Mouse (Mus musculus) embryonic facial prominence, embryonic 12.5 days (tissue): ENCODE measurements around the gene Kxd1. TPM values are rescaled to one million over a fixed set of nuclear protein-coding genes. Genes with fewer than 3 reads are reported as not detected.

ENCODE experiments used
- ATAC-seq: fragments of 200-750 bp; cut with Nextera tagmentation; 2 replicates; pipeline ENCODE4 v1.8.0; 2017; ENCODE audit not compliant: insufficient number of reproducible peaks, insufficient read depth, low FRiP score, low TSS enrichment
- H3K27ac ChIP-seq: fragments of 300-500 bp; sonication (generic); 2 replicates; pipeline ENCODE4 v1.5.1; 2016; ENCODE audit warnings: mild to moderate bottlenecking
- H3K27me3 ChIP-seq: fragments of 300-500 bp; sonication (generic); 2 replicates; pipeline ENCODE4 v1.6.1; 2016; ENCODE audit warnings: mild to moderate bottlenecking, moderate library complexity
- H3K36me3 ChIP-seq: fragments of 300-500 bp; sonication (generic); 2 replicates; pipeline ENCODE4 v1.6.1; 2016; ENCODE audit warnings: mild to moderate bottlenecking
- H3K4me1 ChIP-seq: fragments of 300-500 bp; sonication (generic); 2 replicates; pipeline ENCODE4 v1.6.1; 2016
- H3K4me2 ChIP-seq: fragments of 300-500 bp; sonication (generic); replicated peaks from 2 replicates; pipeline ENCODE4 v1.6.1; 2016; ENCODE audit warnings: mild to moderate bottlenecking, moderate library complexity
- H3K4me3 ChIP-seq: fragments of 300-500 bp; sonication (generic); 2 replicates; pipeline ENCODE4 v1.5.1; 2016; ENCODE audit warnings: mild to moderate bottlenecking
- H3K9ac ChIP-seq: fragments of 300-500 bp; sonication (generic); 2 replicates; pipeline ENCODE4 v1.6.1; 2016; ENCODE audit warnings: mild to moderate bottlenecking, moderate library complexity
- H3K9me3 ChIP-seq: fragments of 300-500 bp; sonication (generic); 2 replicates; pipeline ENCODE4 v1.6.1; 2016; ENCODE audit warnings: mild to moderate bottlenecking, moderate library complexity
- WGBS: fragments of 180-500 bp; shearing (Covaris S2); methylation state at CpG from one replicate; pipeline ENCODE4 v1.1.7; 2016; 5-methylcytosine and 5-hydroxymethylcytosine counted together
- polyA plus RNA-seq: library from polyadenylated mRNA; unstranded; fragments of >200 nt; fragmentation: Nextera tagmentation; extraction: Ambion mirVana; gene quantifications from 2 replicates; pipeline ENCODE4 v1.2.1, GENCODE M21; 2016

Gene Kxd1
- polyA plus RNA-seq, 1 experiment from 2014 or later, result 54.7 TPM

DNA sequence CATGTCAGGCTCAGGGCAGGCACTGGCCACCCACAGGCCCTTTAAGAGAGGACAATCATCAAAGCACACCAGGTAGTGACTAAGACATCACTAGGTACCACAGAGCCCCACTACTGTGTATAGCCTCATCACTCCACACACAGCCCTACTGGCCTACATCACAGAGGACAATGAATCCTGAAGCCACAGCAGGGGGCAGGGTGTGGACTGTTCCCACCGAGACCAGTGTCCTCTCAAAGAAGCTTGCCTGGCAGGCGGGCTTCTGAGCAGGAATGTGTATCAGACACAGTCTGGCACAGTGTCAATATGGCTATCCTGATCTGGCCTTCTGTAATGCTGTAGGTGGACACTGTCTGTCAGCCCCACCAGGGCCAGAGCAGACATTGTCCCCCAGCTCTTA, 57.8 kb downstream of the Kxd1 start:
- no peaks in the 10 kb centered on the region for H3K27me3 ChIP-seq
- peaks cover 11% of the 10 kb centered on the region; the same call in 1 of the 2 replicates for H3K36me3 ChIP-seq
- no peak overlapping the region for H3K4me2 ChIP-seq
- whole genome bisulfite sequencing, result 75% methylated on average over 2 of the region's 2 CpGs
- no peak overlapping the region for H3K27ac ChIP-seq
- no peaks in the 10 kb centered on the region for H3K9me3 ChIP-seq
- no peak overlapping the region for H3K9ac ChIP-seq
- H3K4me3 ChIP-seq, result no peak overlapping the region
- peaks cover 18% of the 10 kb centered on the region for H3K4me1 ChIP-seq
- no peak for ATAC-seq

- H3K4me3 ChIP-seq, result no peak overlapping the region
- H3K4me1 ChIP-seq, result peaks cover 18% of the 10 kb centered on the region
- no peak overlapping the region for H3K9ac ChIP-seq
- no peak for ATAC-seq
- H3K27ac ChIP-seq, result no peak overlapping the region
- H3K27me3 ChIP-seq, result no peaks in the 10 kb centered on the region
- 63% methylated on average over 10 of the region's 10 CpGs for WGBS
- no peaks in the 10 kb centered on the region for H3K9me3 ChIP-seq
- no peak overlapping the region for H3K4me2 ChIP-seq
- H3K36me3 ChIP-seq, result peaks cover 11% of the 10 kb centered on the region; the same call in 1 of the 2 replicates
Measured at GRCm38 (mm10) chr8:70469295-70469916, 58.4 kb downstream of the Kxd1 start.

DNA sequence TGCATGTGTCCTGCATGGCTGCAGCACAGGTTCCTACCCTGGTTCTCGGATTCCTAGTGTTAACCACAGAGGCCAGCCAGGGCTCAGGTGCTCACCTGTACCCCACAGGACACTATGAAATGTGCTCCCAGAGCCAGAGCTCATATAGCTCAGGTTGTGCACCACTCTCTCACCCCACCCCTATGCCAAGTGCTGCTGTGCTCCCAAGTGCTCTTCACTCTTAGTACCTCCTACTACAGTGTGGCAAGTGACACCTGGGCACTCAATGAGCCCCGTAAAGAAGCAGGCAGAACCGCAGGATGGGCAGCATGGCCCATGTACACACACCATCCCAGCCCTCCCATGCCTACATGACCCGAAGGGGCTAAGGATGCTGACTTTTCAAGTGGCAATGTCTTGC, 59.0 kb downstream of the Kxd1 start:
- Histone ChIP-seq H3K4me2 (no peak overlapping the region), H3K27ac (no peak overlapping the region), H3K9me3 (no peaks in the 10 kb centered on the region), H3K36me3 (peaks cover 11% of the 10 kb centered on the region; the same call in 1 of the 2 replicates), H3K4me1 (peaks cover 18% of the 10 kb centered on the region), H3K4me3 (no peak overlapping the region), H3K27me3 (no peaks in the 10 kb centered on the region), H3K9ac (no peak overlapping the region)
- no peak for ATAC-seq
- WGBS, result 88% methylated on average over 4 of the region's 4 CpGs

- Histone ChIP-seq H3K9me3 (no peaks in the 10 kb centered on the region), H3K4me2 (no peak overlapping the region), H3K4me1 (peaks cover 18% of the 10 kb centered on the region), H3K27me3 (no peaks in the 10 kb centered on the region), H3K36me3 (peaks cover 11% of the 10 kb centered on the region; the same call in 1 of the 2 replicates), H3K9ac (no peak overlapping the region), H3K27ac (no peak overlapping the region), H3K4me3 (no peak overlapping the region)
- ATAC-seq, result no peak
- WGBS, result 65% methylated on average over 1 of the region's 1 CpGs
Measured at GRCm38 (mm10) chr8:70467907-70468306, 59.8 kb downstream of the Kxd1 start.

DNA sequence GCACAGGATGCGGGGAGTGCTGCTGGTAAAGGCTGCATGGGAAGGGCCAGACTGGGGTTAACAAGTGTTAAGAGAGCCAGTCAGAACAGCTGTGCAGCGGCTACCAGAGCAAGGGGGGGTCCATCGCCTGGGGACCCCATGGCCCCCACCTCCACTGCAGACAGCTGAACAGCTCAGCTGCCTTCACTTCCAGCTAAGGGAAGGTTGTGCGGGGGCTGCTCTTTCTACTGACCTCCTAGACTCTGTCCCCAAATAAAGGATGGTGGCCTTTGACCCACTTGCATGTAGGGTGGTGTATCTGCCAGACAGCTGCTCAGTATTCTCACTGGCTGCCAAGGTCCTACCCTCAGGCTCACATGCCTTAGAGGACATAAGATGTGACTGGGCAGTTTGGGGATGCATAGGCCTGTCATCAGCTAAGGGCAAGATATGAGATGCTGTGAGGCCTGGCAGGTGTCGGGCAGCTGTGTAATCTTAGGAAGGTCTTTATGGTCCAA, 60.5 kb downstream of the Kxd1 start:
- no peak for ATAC-seq
- no peak overlapping the region for H3K4me3 ChIP-seq
- H3K27ac ChIP-seq, result peak overlapping the region; percentile 12; the same call in 1 of the 2 replicates
- no peaks in the 10 kb centered on the region for H3K27me3 ChIP-seq
- H3K9me3 ChIP-seq, result no peaks in the 10 kb centered on the region
- H3K4me1 ChIP-seq, result peaks cover 18% of the 10 kb centered on the region
- 69% methylated on average over 5 of the region's 5 CpGs for WGBS
- peaks cover 11% of the 10 kb centered on the region; the same call in 1 of the 2 replicates for H3K36me3 ChIP-seq
- H3K9ac ChIP-seq, result no peak overlapping the region
- H3K4me2 ChIP-seq, result no peak overlapping the region

GRCm38 (mm10) chr8:70466771-70467170, 61.0 kb downstream of the Kxd1 start:
- peak overlapping the region; percentile 12 for H3K27ac ChIP-seq
- H3K36me3 ChIP-seq, result peaks cover 11% of the 10 kb centered on the region; the same call in 1 of the 2 replicates
- no peak overlapping the region for H3K9ac ChIP-seq
- H3K4me1 ChIP-seq, result peaks cover 18% of the 10 kb centered on the region
- no peaks in the 10 kb centered on the region for H3K9me3 ChIP-seq
- no peaks in the 10 kb centered on the region for H3K27me3 ChIP-seq
- no peak overlapping the region for H3K4me2 ChIP-seq
- H3K4me3 ChIP-seq, result no peak overlapping the region
- 51% methylated on average over 11 of the region's 11 CpGs for WGBS
- no peak for ATAC-seq

DNA sequence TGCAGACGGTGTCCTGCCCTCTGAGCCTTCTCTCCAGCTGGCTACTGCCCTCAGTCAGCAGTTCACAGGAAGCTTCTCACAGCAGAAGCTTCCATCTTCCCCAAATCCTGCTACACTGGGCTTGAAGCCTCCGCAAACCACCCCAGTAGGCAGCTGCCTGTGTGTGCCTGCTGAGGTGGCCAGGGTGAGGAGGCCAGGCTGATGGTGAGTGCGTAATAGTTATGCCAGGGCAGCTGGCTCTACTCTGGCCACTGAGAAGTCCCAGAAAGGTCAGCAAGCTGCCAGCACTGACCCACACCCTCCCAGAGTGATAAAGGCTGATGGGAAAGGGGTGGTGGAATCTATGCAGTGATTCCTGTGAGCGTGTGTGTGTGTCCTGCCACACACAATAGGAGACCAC, 61.5 kb downstream of the Kxd1 start:
- Histone ChIP-seq H3K9me3 (no peaks in the 10 kb centered on the region), H3K9ac (no peak overlapping the region), H3K4me1 (peaks cover 18% of the 10 kb centered on the region), H3K4me2 (no peak overlapping the region), H3K27ac (peak overlapping the region; percentile 12; the same call in 1 of the 2 replicates), H3K36me3 (peaks cover 11% of the 10 kb centered on the region; the same call in 1 of the 2 replicates), H3K4me3 (no peak overlapping the region), H3K27me3 (no peaks in the 10 kb centered on the region)
- no peak for ATAC-seq
- 86% methylated on average over 4 of the region's 4 CpGs for WGBS

DNA sequence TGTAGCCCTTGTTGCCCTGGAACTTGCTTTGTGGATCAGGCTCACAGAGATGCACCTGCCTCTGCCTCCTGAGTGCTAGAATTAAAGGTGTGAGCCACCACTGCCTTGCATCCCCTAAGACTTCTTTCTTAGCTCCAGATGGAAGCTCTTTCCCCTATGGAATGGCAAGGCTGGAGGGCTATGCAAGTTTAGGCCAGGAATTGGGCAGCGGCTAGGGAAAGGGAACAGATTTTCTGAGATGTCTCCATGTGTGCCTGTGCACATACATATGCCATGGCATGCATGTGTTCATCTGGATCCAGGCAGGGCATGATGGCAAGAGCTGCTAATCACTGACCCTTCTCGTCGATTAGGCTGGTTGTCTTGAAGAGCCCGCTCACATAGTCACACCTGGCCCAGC, 62.1 kb downstream of the Kxd1 start:
- Histone ChIP-seq H3K4me1 (peaks cover 18% of the 10 kb centered on the region), H3K9me3 (no peaks in the 10 kb centered on the region), H3K36me3 (peaks cover 11% of the 10 kb centered on the region; the same call in 1 of the 2 replicates), H3K4me2 (no peak overlapping the region), H3K9ac (no peak overlapping the region), H3K4me3 (no peak overlapping the region), H3K27ac (no peak overlapping the region), H3K27me3 (no peaks in the 10 kb centered on the region)
- 94% methylated on average over 4 of the region's 4 CpGs for WGBS
- no peak for ATAC-seq

DNA sequence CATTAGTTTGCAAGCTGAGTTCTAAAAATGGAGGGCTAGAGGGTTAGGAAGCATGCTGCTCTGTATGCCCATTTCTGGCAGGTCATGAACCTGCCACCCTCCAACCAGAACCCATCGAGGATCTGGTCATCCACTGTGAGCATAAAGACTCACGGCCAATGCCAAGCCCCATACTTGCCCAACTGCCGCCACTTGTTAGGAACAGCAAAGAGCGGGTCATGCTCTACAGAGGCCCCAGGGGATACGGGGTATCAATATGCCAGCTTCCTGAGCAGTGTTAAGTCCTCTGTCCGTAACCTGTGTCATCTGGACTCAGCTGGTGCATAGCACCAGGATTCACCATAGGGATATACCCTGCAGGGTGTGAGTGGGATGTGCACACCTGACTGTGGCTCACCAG, 63.6 kb downstream of the Kxd1 start:
- Histone ChIP-seq H3K36me3 (peaks cover 11% of the 10 kb centered on the region; the same call in 1 of the 2 replicates), H3K4me3 (no peak overlapping the region), H3K4me1 (peaks cover 18% of the 10 kb centered on the region), H3K9ac (no peak overlapping the region), H3K9me3 (no peaks in the 10 kb centered on the region), H3K27me3 (no peaks in the 10 kb centered on the region), H3K27ac (no peak overlapping the region), H3K4me2 (no peak overlapping the region)
- no peak for ATAC-seq
- 83% methylated on average over 6 of the region's 6 CpGs for WGBS

DNA sequence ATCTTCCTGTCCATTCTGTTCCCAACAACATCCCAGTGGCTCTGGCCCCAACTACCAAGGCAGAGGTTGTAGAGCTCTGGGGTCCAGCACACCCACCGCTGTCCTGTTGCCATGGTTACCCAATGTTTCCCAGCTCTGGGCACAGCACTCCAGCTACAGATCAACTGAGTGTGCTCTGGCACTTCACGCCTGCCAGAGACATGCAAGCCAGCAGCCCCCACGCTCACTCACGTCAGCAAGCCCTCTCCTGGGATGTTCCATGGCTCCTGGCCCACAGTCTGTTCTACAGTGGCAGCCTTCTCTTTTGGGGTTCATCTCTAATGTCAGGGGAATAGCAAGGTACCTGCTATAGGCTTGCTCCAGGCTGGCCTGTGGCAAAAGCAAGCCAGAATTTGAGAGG, 64.5 kb downstream of the Kxd1 start:
- no peak overlapping the region for H3K4me3 ChIP-seq
- peaks cover 11% of the 10 kb centered on the region; the same call in 1 of the 2 replicates for H3K36me3 ChIP-seq
- H3K4me1 ChIP-seq, result peaks cover 18% of the 10 kb centered on the region
- H3K9me3 ChIP-seq, result no peaks in the 10 kb centered on the region
- H3K4me2 ChIP-seq, result no peak overlapping the region
- WGBS, result 91% methylated on average over 4 of the region's 4 CpGs
- H3K9ac ChIP-seq, result no peak overlapping the region
- no peak for ATAC-seq
- no peak overlapping the region for H3K27ac ChIP-seq
- no peaks in the 10 kb centered on the region for H3K27me3 ChIP-seq

GRCm38 (mm10) chr8:70462516-70462813, 65.3 kb downstream of the Kxd1 start:
- Histone ChIP-seq H3K9me3 (no peaks in the 10 kb centered on the region), H3K4me3 (no peak overlapping the region), H3K4me2 (no peak overlapping the region), H3K27ac (no peak overlapping the region), H3K27me3 (no peaks in the 10 kb centered on the region), H3K36me3 (peaks cover 10% of the 10 kb centered on the region; the same call in 1 of the 2 replicates), H3K9ac (no peak overlapping the region), H3K4me1 (peaks cover 10% of the 10 kb centered on the region)
- ATAC-seq, result no peak
- 94% methylated on average over 8 of the region's 8 CpGs for WGBS

- Histone ChIP-seq H3K36me3 (peaks cover 9% of the 10 kb centered on the region; the same call in 1 of the 2 replicates), H3K27me3 (no peaks in the 10 kb centered on the region), H3K27ac (no peak overlapping the region), H3K4me3 (no peak overlapping the region), H3K9me3 (no peaks in the 10 kb centered on the region), H3K9ac (no peak overlapping the region), H3K4me2 (no peak overlapping the region), H3K4me1 (peaks cover 5% of the 10 kb centered on the region; the same call in 1 of the 2 replicates)
- WGBS, result 90% methylated on average over 16 of the region's 16 CpGs
- ATAC-seq, result no peak
Measured at GRCm38 (mm10) chr8:70461765-70462515, 65.8 kb downstream of the Kxd1 start.
